Mouse (Mus musculus) gastrocnemius, postnatal 14 days (tissue): ENCODE data around the gene Cd24a. TPM values are rescaled to one million over a fixed set of nuclear protein-coding genes. Genes with fewer than 3 reads are reported as not detected.
A peak's percentile ranks its signal among the peaks of the same experiment; 100 is the strongest.

ENCODE experiments used
- DNase-seq: peaks from one replicate; pipeline ENCODE4 v3.0.0; 2021; ENCODE audit warnings: mixed read lengths
- intact Hi-C: fragments of 180-260 bp; cut with DNase I; formaldehyde crosslinking; loops from one replicate; pipeline ENCODE4 v1.15.1; 2025; ENCODE audit warnings: low total_unique reads
- long read RNA-seq, 2 experiments: library from polyadenylated mRNA; stranded (forward); transcript quantifications; one replicate each; pipeline ENCODE4 v2.0.0; 2021
- total RNA-seq, 2 experiments: library from RNA; stranded (reverse); gene quantifications; 2 replicates each; pipeline ENCODE4 v1.2.3; 2021

Gene Cd24a
- 10 to 100 TPM; 27.6 to 41.4 TPM for total RNA-seq
- long read RNA-seq, experiment 1, transcript Cd24a-201 (2 exons, 1,816 nt) = major isoform, 9 of 12 reads
- long read RNA-seq, experiment 1, partial matches to known transcripts = 0 of 12 reads
- long read RNA-seq, experiment 1, other reads (novel, unspliced or antisense) = 3 of 12 reads
- long read RNA-seq, experiment 2, transcript Cd24a-201 (2 exons, 1,816 nt) = major isoform, 13 of 18 reads
- long read RNA-seq, experiment 2, partial matches to known transcripts = 3 of 18 reads
- long read RNA-seq, experiment 2, other reads (novel, unspliced or antisense) = 2 of 18 reads

- intact Hi-C loops = loop anchor here (10.0 kb wide), 1 partner anchor 497 kb away; no protein-coding TSS in a partner anchor
- DNase-seq = no peak
These were observed at the start of gene Cd24a for GRCm38 (mm10) chr10:43577997-43578331. Gene Cd24a (plus strand): TSS chr10:43578284.

GRCm38 (mm10) chr10:43534382-43534781 is 43.7 kb upstream of the Cd24a start:
- DNase-seq = no peak
- intact Hi-C loops = no loop called here

GRCm38 (mm10) chr10:43537652-43538051 is 40.4 kb upstream of the Cd24a start:
- DNase-seq = no peak
- intact Hi-C loops = loop anchor here (5.0 kb wide), 1 partner anchor 60 kb away; the partner anchor contains the start of gene Bend3

GRCm38 (mm10) chr10:43538831-43539230 is 39.3 kb upstream of the Cd24a start:
- intact Hi-C loops = loop anchor here (5.0 kb wide), 1 partner anchor 62 kb away; the partner anchor contains the start of gene Bend3
- DNase-seq = no peak

GRCm38 (mm10) chr10:43539746-43540310 is 38.3 kb upstream of the Cd24a start:
- no peak for DNase-seq
- intact Hi-C loops = loop anchor here (5.0 kb wide), 1 partner anchor 63 kb away; the partner anchor contains the start of gene Bend3

- intact Hi-C loops = no loop called here
These were observed 37.5 kb upstream of the Cd24a start, which contains the start of gene 1700021F05Rik for GRCm38 (mm10) chr10:43540442-43541152. Gene 1700021F05Rik (minus strand): TSS chr10:43540994.

GRCm38 (mm10) chr10:43541153-43541544 is 36.9 kb upstream of the Cd24a start:
- intact Hi-C loops = no loop called here
- no peak for DNase-seq

More at GRCm38 (mm10) chr10:43540442-43541152, 37.5 kb upstream of the Cd24a start, which contains the start of gene 1700021F05Rik:
- DNase-seq = peak; percentile 96

GRCm38 (mm10) chr10:43549411-43549810 is 28.7 kb upstream of the Cd24a start:
- intact Hi-C loops = no loop called here
- DNase-seq = no peak

- intact Hi-C loops = no loop called here
- DNase-seq = no peak
These were observed 27.2 kb upstream of the Cd24a start for GRCm38 (mm10) chr10:43550923-43551322.

- intact Hi-C loops = no loop called here
- no peak for DNase-seq
These were observed 26.7 kb upstream of the Cd24a start for GRCm38 (mm10) chr10:43551388-43551787.

- intact Hi-C loops = no loop called here
- no peak for DNase-seq
These were observed 20.4 kb upstream of the Cd24a start for GRCm38 (mm10) chr10:43557630-43558165.

GRCm38 (mm10) chr10:43559313-43559712 is 18.8 kb upstream of the Cd24a start:
- DNase-seq = no peak
- intact Hi-C loops = no loop called here

- no peak for DNase-seq
- intact Hi-C loops = no loop called here
These were observed 17.3 kb upstream of the Cd24a start for GRCm38 (mm10) chr10:43560765-43561164.

- intact Hi-C loops = no loop called here
- no peak for DNase-seq
These were observed 16.8 kb upstream of the Cd24a start for GRCm38 (mm10) chr10:43561311-43561710.

- DNase-seq = no peak
- intact Hi-C loops = loop anchor here (2.0 to 10.0 kb wide), 2 partner anchors 344 to 500 kb away; no protein-coding TSS in a partner anchor
These were observed 3.7 kb upstream of the Cd24a start for GRCm38 (mm10) chr10:43574352-43574751.

- peak; percentile 72 for DNase-seq
- intact Hi-C loops = loop anchor here (2.0 to 10.0 kb wide), 2 partner anchors 344 to 500 kb away; no protein-coding TSS in a partner anchor
These were observed 3.1 kb upstream of the Cd24a start for GRCm38 (mm10) chr10:43574956-43575355.

- no peak for DNase-seq
- intact Hi-C loops = loop anchor here (10.0 kb wide), 1 partner anchor 497 kb away; no protein-coding TSS in a partner anchor
These were observed 636 bp upstream of the Cd24a start for GRCm38 (mm10) chr10:43577299-43577996.

- peak; percentile 59 for DNase-seq
- intact Hi-C loops = loop anchor here (10.0 kb wide), 1 partner anchor 496 kb away; no protein-coding TSS in a partner anchor
These were observed 276 bp downstream of the Cd24a start for GRCm38 (mm10) chr10:43578366-43578753.

- DNase-seq = peak; percentile 50
- intact Hi-C loops = loop anchor here (10.0 kb wide), 1 partner anchor 496 kb away; no protein-coding TSS in a partner anchor
These were observed 783 bp downstream of the Cd24a start for GRCm38 (mm10) chr10:43578754-43579380.
